Mouse (Mus musculus) kidney, embryonic 14.5 days (tissue): ENCODE data around the gene Pctp. TPM values are rescaled to one million over a fixed set of nuclear protein-coding genes. Genes with fewer than 3 reads are reported as not detected.
A peak's percentile ranks its signal among the peaks of the same experiment; 100 is the strongest.

Experiments used
- ATAC-seq: fragments of 200-750 bp; cut with Nextera tagmentation; 2 replicates; pipeline ENCODE4 v1.8.0; 2017; ENCODE audit warnings: moderate number of reproducible peaks, mild to moderate bottlenecking, moderate TSS enrichment, moderate library complexity; ENCODE audit not compliant: low FRiP score, low TSS enrichment
- H3K27ac ChIP-seq: fragments of 300-500 bp; sonication (generic); 2 replicates; pipeline ENCODE4 v1.5.1; 2014; ENCODE audit warnings: low read depth, mild to moderate bottlenecking, low read length, moderate library complexity, mixed read lengths
- H3K27me3 ChIP-seq: fragments of 300-500 bp; sonication (generic); 2 replicates; pipeline ENCODE4 v1.6.1; 2014; ENCODE audit warnings: mild to moderate bottlenecking, low read length; ENCODE audit not compliant: control insufficient read depth, insufficient read depth
- H3K36me3 ChIP-seq: fragments of 300-500 bp; sonication (generic); 2 replicates; pipeline ENCODE4 v1.6.1; 2014; ENCODE audit warnings: low read length, mixed read lengths; ENCODE audit not compliant: control insufficient read depth, insufficient read depth
- H3K4me1 ChIP-seq: fragments of 300-500 bp; sonication (generic); 2 replicates; pipeline ENCODE4 v1.6.1; 2014; ENCODE audit warnings: low read length, mixed read lengths; ENCODE audit not compliant: control insufficient read depth, insufficient read depth
- H3K4me2 ChIP-seq: fragments of 300-500 bp; sonication (generic); replicated peaks from 2 replicates; pipeline ENCODE4 v1.6.1; 2014; ENCODE audit warnings: low read depth, mild to moderate bottlenecking, low read length
- H3K4me3 ChIP-seq: fragments of 300-500 bp; sonication (generic); 2 replicates; pipeline ENCODE4 v1.5.1; 2014; ENCODE audit warnings: mild to moderate bottlenecking, low read length
- H3K9ac ChIP-seq: fragments of 300-500 bp; sonication (generic); 2 replicates; pipeline ENCODE4 v1.6.1; 2014; ENCODE audit warnings: low read depth, mild to moderate bottlenecking, low read length, moderate library complexity
- H3K9me3 ChIP-seq: fragments of 300-500 bp; sonication (generic); 2 replicates; pipeline ENCODE4 v1.6.1; 2016; ENCODE audit warnings: low read length; ENCODE audit not compliant: control insufficient read depth
- WGBS: fragments of 180-500 bp; shearing (Covaris S2); extraction: QIAGEN DNeasy Blood & Tissue Kit; methylation state at CpG from one replicate; pipeline ENCODE4 v1.1.7; 2014; 5-methylcytosine and 5-hydroxymethylcytosine counted together
- polyA plus RNA-seq: library from polyadenylated mRNA; unstranded; fragments of >200 nt; fragmentation: Nextera tagmentation; extraction: Ambion mirVana; gene quantifications from 2 replicates; pipeline ENCODE4 v1.2.1, GENCODE M21; 2014

Gene Pctp
- 7.1 and 9.8 TPM in 2 replicates for polyA plus RNA-seq

GRCm38 (mm10) chr11:90002231-90002986 lies at the start of gene Pctp:
Gene Pctp, minus strand, starts transcription at chr11:90002894.
- peak within 1 kb of the TSS; percentile 12; the same call in 1 of the 2 replicates for H3K27ac ChIP-seq
- peak within 1 kb of the TSS; percentile 54 for H3K4me3 ChIP-seq
- no peaks in the 10 kb centered on the region for H3K9me3 ChIP-seq
- 7% methylated on average over 35 of the region's 35 CpGs for WGBS
- H3K4me2 ChIP-seq: peak within 1 kb of the TSS; percentile 86
- peak; percentile 97 for ATAC-seq
- H3K36me3 ChIP-seq: no peaks in the 10 kb centered on the region
- H3K27me3 ChIP-seq: no peaks in the 10 kb centered on the region
- H3K4me1 ChIP-seq: 0 out of 2 replicates have a peak, but pooled peaks cover 6% of the 10 kb centered on the region
- peak within 1 kb of the TSS; percentile 67 for H3K9ac ChIP-seq

DNA sequence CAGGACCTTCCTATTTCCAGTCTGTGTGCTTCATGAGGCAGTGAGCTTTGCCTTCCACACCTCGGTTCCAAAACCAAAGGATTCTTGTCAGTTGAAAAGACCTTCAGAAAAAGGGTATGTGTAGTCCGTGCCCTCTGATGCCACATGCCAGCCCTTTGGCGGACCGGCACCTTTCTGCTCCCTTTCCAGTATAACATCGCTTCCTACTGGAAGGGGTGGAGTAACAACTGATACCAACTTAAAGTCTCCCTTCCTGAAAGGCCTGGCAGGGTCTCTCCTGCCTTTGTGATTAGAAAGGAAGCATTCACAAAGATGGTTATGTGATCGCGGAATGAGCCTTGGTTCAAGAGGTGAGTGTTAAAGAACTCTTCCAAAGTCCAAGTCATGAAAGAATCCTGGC lies 47.3 kb upstream of the Pctp start:
- no peak overlapping the region for H3K4me2 ChIP-seq
- no peaks in the 10 kb centered on the region for H3K36me3 ChIP-seq
- no peaks in the 10 kb centered on the region for H3K27me3 ChIP-seq
- 90% methylated on average over 7 of the region's 7 CpGs for WGBS
- H3K9ac ChIP-seq: no peak overlapping the region
- H3K27ac ChIP-seq: no peak overlapping the region
- no peak overlapping the region for H3K4me3 ChIP-seq
- ATAC-seq: no peak
- H3K9me3 ChIP-seq: no peaks in the 10 kb centered on the region
- peaks cover 9% of the 10 kb centered on the region; the same call in 1 of the 2 replicates for H3K4me1 ChIP-seq

GRCm38 (mm10) chr11:90047271-90047670 lies 44.6 kb upstream of the Pctp start:
- 39% methylated on average over 9 of the region's 9 CpGs for WGBS
- Histone ChIP-seq H3K36me3 (no peaks in the 10 kb centered on the region), H3K4me2 (no peak overlapping the region), H3K27ac (no peak overlapping the region), H3K27me3 (no peaks in the 10 kb centered on the region), H3K9ac (no peak overlapping the region), H3K4me1 (peaks cover 9% of the 10 kb centered on the region; the same call in 1 of the 2 replicates), H3K4me3 (no peak overlapping the region), H3K9me3 (no peaks in the 10 kb centered on the region)
- no peak for ATAC-seq

- no peak for ATAC-seq
- H3K9me3 ChIP-seq: no peaks in the 10 kb centered on the region
- H3K27ac ChIP-seq: no peak overlapping the region
- peaks cover 9% of the 10 kb centered on the region; the same call in 1 of the 2 replicates for H3K4me1 ChIP-seq
- H3K4me2 ChIP-seq: no peak overlapping the region
- H3K27me3 ChIP-seq: no peaks in the 10 kb centered on the region
- 20% methylated on average over 7 of the region's 7 CpGs for WGBS
- no peak overlapping the region for H3K4me3 ChIP-seq
- H3K9ac ChIP-seq: no peak overlapping the region
- no peaks in the 10 kb centered on the region for H3K36me3 ChIP-seq
Observed at GRCm38 (mm10) chr11:90046211-90046610, 43.5 kb upstream of the Pctp start.

GRCm38 (mm10) chr11:90044459-90044858 lies 41.8 kb upstream of the Pctp start:
- no peaks in the 10 kb centered on the region for H3K27me3 ChIP-seq
- H3K9me3 ChIP-seq: no peaks in the 10 kb centered on the region
- ATAC-seq: no peak
- H3K4me2 ChIP-seq: no peak overlapping the region
- no peak overlapping the region for H3K9ac ChIP-seq
- 76% methylated on average over 4 of the region's 4 CpGs for WGBS
- no peaks in the 10 kb centered on the region for H3K36me3 ChIP-seq
- H3K4me1 ChIP-seq: peaks cover 9% of the 10 kb centered on the region; the same call in 1 of the 2 replicates
- H3K27ac ChIP-seq: no peak overlapping the region
- H3K4me3 ChIP-seq: no peak overlapping the region

GRCm38 (mm10) chr11:90038022-90038421 lies 35.3 kb upstream of the Pctp start:
- Histone ChIP-seq H3K9me3 (peaks cover 5% of the 10 kb centered on the region; the same call in 1 of the 2 replicates), H3K4me2 (no peak overlapping the region), H3K27me3 (no peaks in the 10 kb centered on the region), H3K36me3 (0 out of 2 replicates have a peak, but pooled peaks cover 3% of the 10 kb centered on the region), H3K4me3 (no peak overlapping the region), H3K27ac (no peak overlapping the region), H3K9ac (no peak overlapping the region), H3K4me1 (peaks cover 9% of the 10 kb centered on the region; the same call in 1 of the 2 replicates)
- 21% methylated on average over 5 of the region's 5 CpGs for WGBS
- no peak for ATAC-seq

GRCm38 (mm10) chr11:90036416-90036815 lies 33.7 kb upstream of the Pctp start:
- no peaks in the 10 kb centered on the region for H3K27me3 ChIP-seq
- whole genome bisulfite sequencing: 89% methylated on average over 4 of the region's 4 CpGs
- H3K9me3 ChIP-seq: peaks cover 5% of the 10 kb centered on the region; the same call in 1 of the 2 replicates
- H3K4me1 ChIP-seq: peaks cover 15% of the 10 kb centered on the region; the same call in 1 of the 2 replicates
- no peak overlapping the region for H3K4me3 ChIP-seq
- no peak overlapping the region for H3K9ac ChIP-seq
- no peak overlapping the region for H3K27ac ChIP-seq
- H3K4me2 ChIP-seq: no peak overlapping the region
- ATAC-seq: no peak
- H3K36me3 ChIP-seq: 0 out of 2 replicates have a peak, but pooled peaks cover 3% of the 10 kb centered on the region

DNA sequence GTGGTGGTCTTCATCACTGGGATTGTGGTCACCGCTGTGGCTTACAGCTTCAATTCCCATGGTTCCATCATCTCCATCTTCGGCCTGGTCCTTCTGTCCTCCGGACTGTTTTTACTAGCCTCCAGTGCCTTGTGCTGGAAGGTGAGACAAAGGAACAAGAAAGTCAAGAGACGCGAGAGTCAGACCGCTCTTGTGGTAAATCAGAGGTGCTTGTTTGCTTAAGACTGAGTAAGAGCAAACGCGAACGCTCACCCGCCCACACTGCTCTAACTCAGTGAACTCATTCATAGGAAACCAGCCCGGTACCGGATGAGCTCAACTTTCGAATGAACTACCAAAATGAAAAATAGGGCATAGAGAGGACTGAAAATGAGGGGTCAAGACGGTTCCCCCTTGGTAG lies 32.8 kb upstream of the Pctp start:
- Histone ChIP-seq H3K4me2 (no peak overlapping the region), H3K9ac (no peak overlapping the region), H3K9me3 (peaks cover 5% of the 10 kb centered on the region; the same call in 1 of the 2 replicates), H3K27me3 (no peaks in the 10 kb centered on the region), H3K27ac (no peak overlapping the region), H3K4me1 (peaks cover 18% of the 10 kb centered on the region), H3K4me3 (no peak overlapping the region), H3K36me3 (0 out of 2 replicates have a peak, but pooled peaks cover 3% of the 10 kb centered on the region)
- no peak for ATAC-seq
- WGBS: 34% methylated on average over 14 of the region's 14 CpGs

- H3K36me3 ChIP-seq: 0 out of 2 replicates have a peak, but pooled peaks cover 3% of the 10 kb centered on the region
- H3K4me2 ChIP-seq: no peak overlapping the region
- WGBS: 88% methylated on average over 12 of the region's 12 CpGs
- no peak overlapping the region for H3K27ac ChIP-seq
- no peak overlapping the region for H3K4me3 ChIP-seq
- peaks cover 18% of the 10 kb centered on the region for H3K4me1 ChIP-seq
- ATAC-seq: no peak
- no peaks in the 10 kb centered on the region for H3K27me3 ChIP-seq
- H3K9ac ChIP-seq: no peak overlapping the region
- H3K9me3 ChIP-seq: peaks cover 5% of the 10 kb centered on the region; the same call in 1 of the 2 replicates
Observed at GRCm38 (mm10) chr11:90034646-90035045, 32.0 kb upstream of the Pctp start.
